ENCODE assay signal across 18 mouse cellular contexts in the genomic region with DNA sequence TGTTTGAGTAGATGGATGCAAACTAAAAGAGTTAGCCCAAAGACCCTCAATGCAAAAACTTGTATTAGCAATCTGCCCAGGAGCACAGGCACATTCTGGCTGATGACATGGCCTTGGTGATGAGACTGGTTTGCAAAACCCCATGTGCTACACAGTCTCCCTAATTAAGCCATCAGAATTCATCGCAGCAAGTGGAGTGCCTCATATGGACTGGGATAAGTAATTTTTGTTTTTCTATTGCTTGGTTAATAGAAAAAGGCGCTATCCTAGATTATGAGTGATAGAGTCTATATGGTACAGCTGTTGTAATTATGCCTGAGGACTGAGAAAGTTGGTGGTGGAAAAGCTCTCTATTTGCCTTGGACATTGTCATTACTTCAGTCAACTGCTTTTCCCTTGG.
"Had no signal": no experiment of that assay in that cellular context is flagged by ENCODE, and none has a peak within 500 bp of the region (broad histone marks: within the 10 kb centered on the region; RNA-seq: fewer than 3 reads in every experiment).

No protein-coding gene starts in this region.

- H3K9me3 ChIP-seq: midbrain, embryonic 10.5 days; neural tube, embryonic 13.5 days; neural tube, embryonic 15.5 days had no signal

- H3K36me3 ChIP-seq: midbrain, embryonic 10.5 days; neural tube, embryonic 13.5 days; neural tube, embryonic 15.5 days had no signal

- H3K4me2 ChIP-seq: lung, embryonic 14.5 days; neural tube, embryonic 13.5 days; neural tube, embryonic 15.5 days had no signal

- DNase-seq: lung, adult 18-20 months; lung, embryonic 14.5 days; lung, postnatal 10 days; lung, postnatal 4 days; retina, postnatal 1 day; right cerebral cortex, adult 18-20 months; right cerebral cortex, postnatal 25 days; right cerebral cortex, postnatal 4 days; spleen, adult 18-20 months; thymus, adult 18-20 months; thymus, postnatal 14 days; thymus, postnatal 36 days had no signal

- ATAC-seq: midbrain, embryonic 16.5 days had no signal

- H3K27ac ChIP-seq: liver, embryonic 14.5 days; midbrain, embryonic 10.5 days; neural tube, embryonic 13.5 days; neural tube, embryonic 15.5 days had no signal

- H3K4me1 ChIP-seq: midbrain, embryonic 10.5 days; neural tube, embryonic 13.5 days; neural tube, embryonic 15.5 days had no signal

- H3K9ac ChIP-seq: liver, embryonic 14.5 days; lung, embryonic 14.5 days; neural tube, embryonic 13.5 days; neural tube, embryonic 15.5 days had no signal

- H3K4me3 ChIP-seq: midbrain, embryonic 10.5 days; myocyte; neural tube, embryonic 13.5 days; neural tube, embryonic 15.5 days had no signal

- H3K27me3 ChIP-seq: neural tube, embryonic 13.5 days; neural tube, embryonic 15.5 days had no signal
